Mouse (Mus musculus): ENCODE measurements around the gene Nol12.

Gene Nol12

DNA sequence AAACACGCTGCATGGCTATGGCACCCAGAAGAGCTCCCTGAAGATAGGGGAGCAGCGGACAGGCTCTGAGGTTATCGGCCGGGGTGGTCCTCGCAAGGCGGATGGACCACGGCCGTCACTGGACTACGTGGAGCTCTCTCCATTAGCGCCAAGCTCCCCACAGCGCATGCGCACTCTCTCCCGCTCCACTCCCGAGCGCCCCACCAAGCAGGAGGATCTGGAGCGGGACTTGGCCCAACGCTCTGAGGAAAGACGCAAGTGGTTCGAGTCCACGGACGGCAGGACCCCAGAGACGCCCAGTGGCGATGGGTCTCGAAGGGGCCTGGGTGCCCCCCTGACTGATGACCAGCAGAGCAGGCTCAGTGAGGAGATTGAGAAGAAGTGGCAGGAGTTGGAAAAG lies 58.2 kb downstream of the Nol12 start:
- DNase-seq, result no peak

Measured in lung, postnatal 36 days (tissue).